Mouse (Mus musculus) ovary, postnatal 36 days (tissue): Measurements from ENCODE around the gene Vps16.

Source experiments
- DNase-seq: peaks from one replicate; pipeline ENCODE4 v3.0.0; 2022; ENCODE audit warnings: low spot score, mixed read lengths

Gene Vps16

DNA sequence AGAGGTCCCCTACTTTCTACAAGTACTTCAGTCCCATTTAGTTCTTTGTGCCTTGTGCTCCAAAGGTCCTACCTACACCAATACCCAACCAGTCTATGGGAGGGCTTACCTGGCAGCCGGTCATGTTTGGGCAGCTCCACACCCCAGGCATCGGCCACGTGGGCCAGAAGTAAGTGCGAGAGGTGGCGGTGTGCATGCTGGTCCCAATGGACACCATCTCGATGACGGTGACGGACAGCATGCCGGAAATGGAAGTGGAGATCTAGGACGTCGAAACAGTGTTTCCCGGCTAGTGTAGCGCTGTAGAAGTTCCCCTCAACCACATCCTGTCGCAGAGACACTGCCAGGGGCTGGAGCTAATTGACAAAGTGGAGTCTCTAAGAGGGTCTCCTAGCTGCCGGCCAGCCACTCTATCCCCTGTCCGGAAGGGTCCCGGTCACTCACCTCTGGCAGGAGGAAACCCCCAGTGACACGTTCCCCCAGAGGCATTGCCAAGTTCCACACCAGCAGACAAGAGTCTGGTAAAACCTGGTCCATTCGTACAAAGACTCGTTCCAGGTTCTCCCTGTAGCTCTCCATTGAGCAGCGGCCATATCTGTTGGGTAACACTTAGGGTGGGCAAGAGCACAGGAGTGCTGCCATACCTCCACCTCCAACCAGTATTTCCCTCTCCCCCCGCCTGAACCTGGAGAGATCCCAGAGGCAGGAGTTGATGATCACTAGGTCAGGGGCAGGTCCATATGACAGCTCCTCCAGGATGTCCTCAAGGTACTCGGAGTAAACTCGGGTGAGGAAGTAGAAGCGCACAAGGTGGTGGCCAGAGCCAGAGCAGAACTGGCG lies 2.1 kb upstream of the Vps16 start:
- DNase-seq = no peak

GRCm38 (mm10) chr2:130423397-130424125 lies 578 bp upstream of the Vps16 start:
- DNase-seq = peak; percentile 82

GRCm38 (mm10) chr2:130425112-130425511 lies 973 bp downstream of the Vps16 start:
- DNase-seq = no peak

DNA sequence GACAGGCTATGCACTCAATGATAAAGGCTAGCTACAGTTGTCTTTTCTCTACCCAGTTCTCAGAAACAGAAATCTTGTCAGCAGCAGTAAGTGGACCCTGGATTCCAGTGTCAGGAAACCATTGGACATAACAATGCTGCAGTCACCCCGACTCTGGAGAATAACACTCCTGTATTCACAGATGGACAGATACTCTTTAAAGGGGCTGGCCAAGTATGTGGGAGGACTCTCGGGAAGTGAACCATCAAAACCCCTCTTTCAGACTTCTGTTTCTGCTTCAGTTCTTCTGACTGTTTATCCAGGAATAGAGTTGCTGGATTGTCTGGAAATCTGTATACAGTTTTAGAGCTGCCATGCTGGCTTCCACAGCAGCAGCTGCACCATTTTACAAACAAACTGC lies 5.7 kb downstream of the Vps16 start:
- DNase-seq = no peak

DNA sequence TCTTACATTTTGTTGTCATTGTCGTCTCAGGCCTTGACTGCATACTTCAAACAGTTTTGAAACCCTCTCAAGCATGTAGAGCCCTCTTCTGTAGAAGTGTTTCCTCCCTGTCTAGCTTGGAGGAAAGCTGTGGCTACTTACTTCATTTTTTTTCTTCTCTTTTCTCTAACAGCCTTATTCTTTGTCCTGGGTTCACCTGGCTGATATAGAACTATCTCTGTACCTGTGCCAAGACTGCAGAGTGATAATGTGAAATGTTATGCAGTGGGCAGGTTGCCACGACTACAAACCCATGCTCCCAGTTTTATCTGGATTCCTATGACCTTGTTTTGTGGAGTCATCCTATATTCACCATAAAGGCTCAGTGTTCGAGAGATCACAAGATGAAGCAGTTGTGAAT lies 6.3 kb downstream of the Vps16 start:
- no peak for DNase-seq

DNA sequence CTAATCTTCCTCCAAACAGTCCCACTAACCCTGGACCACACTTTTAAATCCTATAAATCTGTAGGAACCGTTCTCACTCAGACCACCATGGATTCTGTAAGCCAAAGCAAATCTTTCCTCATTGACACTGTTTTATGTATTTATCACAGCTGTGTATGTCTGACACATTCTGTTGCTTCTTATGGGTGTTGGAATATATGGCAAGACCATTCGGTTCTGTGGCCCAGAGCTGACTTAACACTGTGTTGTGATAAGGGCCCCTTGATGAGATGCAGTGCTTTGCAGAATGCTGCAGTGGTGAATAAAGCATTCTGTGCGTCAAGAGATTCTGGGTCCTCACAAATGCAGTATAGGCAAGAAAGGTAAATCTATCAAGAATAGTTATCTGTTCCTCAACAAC lies 8.0 kb downstream of the Vps16 start:
- DNase-seq = no peak

DNA sequence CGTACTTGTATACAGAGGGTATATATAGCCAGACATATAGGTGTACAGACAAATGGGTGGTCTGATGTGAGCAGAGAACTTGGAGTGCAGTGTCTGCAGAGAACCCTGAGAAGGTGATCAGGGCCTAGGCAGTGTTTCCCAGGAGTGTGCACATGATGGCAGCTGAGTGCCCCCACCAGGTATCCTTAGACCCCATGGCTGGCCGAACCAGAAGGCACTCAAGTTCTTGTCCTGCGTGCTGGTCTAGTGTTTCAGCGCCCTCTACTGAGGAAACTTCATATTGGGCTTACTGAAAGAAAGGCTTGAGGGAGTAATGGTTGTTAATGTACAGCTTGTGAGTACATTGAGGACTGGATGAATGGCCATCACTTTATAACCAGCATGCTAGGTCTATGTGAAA lies 9.0 kb downstream of the Vps16 start:
- no peak for DNase-seq

DNA sequence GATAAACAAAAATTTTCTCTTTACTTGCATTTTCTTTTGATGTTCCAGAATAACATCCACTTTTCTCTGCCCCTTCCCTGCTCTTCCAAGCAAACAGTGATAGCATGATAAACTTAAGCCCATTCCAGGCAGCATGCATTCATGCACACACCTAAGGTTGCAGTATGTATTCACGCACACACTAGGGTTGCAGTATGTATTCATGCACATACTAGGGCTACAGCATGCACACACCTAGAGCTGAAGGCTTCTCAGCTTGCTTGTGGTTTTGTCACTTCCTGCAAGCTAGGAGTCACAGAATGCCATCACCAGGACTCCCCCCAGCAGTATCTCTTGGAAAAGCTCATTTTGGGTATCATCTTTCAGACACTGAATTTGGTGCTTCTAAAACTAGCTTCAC lies 12.6 kb downstream of the Vps16 start:
- DNase-seq = no peak

- DNase-seq = no peak
Measured at GRCm38 (mm10) chr2:130438861-130439260, 14.7 kb downstream of the Vps16 start.

GRCm38 (mm10) chr2:130439840-130440480 lies 15.8 kb downstream of the Vps16 start:
- DNase-seq = no peak

DNA sequence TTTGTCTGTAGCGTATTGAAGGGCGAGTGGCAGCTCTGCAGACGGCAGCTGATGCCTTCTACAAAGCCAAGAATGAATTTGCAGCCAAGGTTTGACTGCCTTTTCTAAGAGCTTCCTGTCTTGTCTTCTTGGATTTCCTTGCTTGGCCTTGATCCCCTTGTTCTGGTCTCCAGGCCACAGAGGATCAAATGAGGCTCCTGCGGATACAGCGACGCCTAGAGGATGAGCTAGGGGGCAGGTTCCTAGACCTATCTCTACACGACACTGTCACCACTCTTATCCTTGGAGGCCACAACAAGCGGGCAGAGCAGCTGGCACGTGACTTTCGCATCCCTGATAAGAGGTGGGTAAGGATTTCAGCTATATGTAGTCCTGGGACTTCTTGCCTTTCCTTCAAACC lies 18.0 kb downstream of the Vps16 start:
- no peak for DNase-seq

- DNase-seq = no peak
Measured at GRCm38 (mm10) chr2:130448449-130448848, 24.3 kb downstream of the Vps16 start.

GRCm38 (mm10) chr2:130449021-130449793 lies 25.1 kb downstream of the Vps16 start:
- no peak for DNase-seq

DNA sequence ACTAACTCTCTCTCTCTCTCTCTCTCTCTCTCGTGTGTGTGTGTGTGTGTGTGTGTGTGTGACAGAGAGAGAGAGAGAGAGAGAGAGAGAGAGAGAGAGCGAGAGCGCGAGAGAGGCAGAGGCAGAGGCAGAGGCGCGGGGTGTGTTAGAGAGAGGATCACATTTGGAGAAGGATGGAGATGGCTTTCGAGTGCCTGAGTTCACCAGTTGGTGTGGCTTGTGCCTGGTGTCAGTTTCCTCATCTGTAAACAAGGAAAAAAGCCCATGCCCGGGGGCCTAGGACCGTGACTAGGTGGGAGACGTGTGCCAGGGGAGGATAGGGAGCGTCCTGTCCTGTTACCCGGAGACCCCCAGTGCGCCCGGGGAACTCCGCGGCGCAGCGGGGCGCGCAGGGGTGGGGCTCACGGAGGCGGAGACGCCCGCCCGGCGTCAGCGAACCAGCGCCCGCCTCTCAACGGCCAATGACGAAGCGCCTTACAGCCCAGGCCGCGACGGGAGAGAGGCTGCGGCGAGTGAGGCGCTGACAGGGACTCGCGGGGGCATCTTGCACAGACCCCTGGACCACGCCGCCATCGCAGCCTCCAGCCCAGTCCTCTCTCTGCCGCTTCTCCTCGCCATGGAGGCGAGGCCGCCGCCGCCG lies 25.8 kb downstream of the Vps16 start, which contains the start of gene Ptpra:
TSS of gene Ptpra (plus strand) at position 485 of the 640 bp plus-strand sequence.
- DNase-seq = peak; percentile 91

DNA sequence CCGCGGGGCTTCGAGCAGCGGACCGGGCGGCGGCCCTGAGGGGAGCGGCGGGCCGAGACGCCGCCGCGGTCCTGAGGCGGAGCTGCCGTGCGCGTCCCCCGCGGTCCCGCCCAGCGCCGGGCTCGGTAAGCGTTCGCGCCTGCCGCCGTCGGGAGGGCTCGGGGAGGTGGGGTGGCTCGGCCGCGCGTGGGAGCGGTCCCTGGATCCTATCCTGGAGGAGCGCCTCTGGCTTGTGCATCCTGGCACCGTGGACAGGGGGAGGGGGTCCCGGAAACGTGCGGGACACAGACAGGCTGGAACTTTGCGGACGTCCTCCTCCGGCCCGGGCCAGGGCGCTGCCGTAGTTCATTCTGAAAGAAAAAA lies 26.3 kb downstream of the Vps16 start:
- peak; percentile 83 for DNase-seq

GRCm38 (mm10) chr2:130451086-130451726 lies 27.1 kb downstream of the Vps16 start:
- DNase-seq = no peak

- no peak for DNase-seq
Measured at GRCm38 (mm10) chr2:130451727-130452090, 27.6 kb downstream of the Vps16 start.

- no peak for DNase-seq
Measured at GRCm38 (mm10) chr2:130452266-130452665, 28.1 kb downstream of the Vps16 start.

DNA sequence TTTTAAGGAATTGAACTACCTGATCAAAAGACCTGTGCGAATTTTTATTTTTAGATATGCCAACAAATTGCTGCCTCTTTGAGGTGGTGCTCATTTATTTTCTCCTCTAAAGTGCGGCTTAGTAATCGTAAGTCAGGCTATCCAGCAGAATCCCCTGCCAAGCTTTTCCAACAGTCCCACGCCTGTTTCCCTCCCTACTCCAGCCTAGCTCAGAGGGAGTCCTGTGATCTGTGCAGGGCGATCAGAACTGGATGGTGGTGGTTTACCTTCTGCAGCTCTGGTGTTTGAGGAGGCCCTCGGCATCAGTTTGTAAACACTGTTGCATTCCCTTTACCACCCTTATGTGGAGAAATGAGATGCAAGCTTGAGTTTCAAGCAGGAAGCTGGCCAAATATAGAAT lies 29.3 kb downstream of the Vps16 start:
- no peak for DNase-seq

GRCm38 (mm10) chr2:130454748-130455370 lies 30.7 kb downstream of the Vps16 start:
- DNase-seq = no peak

- DNase-seq = no peak
Measured at GRCm38 (mm10) chr2:130457871-130458270, 33.7 kb downstream of the Vps16 start.
